Mouse (Mus musculus): ENCODE measurements around the gene Gtf3c2. TPM values are rescaled to one million over a fixed set of nuclear protein-coding genes. Genes with fewer than 3 reads are reported as not detected.

Gene Gtf3c2
- total and polyA plus RNA-seq, 2 experiments from 2014 or later, result 46.4 to 49.0 TPM

DNA sequence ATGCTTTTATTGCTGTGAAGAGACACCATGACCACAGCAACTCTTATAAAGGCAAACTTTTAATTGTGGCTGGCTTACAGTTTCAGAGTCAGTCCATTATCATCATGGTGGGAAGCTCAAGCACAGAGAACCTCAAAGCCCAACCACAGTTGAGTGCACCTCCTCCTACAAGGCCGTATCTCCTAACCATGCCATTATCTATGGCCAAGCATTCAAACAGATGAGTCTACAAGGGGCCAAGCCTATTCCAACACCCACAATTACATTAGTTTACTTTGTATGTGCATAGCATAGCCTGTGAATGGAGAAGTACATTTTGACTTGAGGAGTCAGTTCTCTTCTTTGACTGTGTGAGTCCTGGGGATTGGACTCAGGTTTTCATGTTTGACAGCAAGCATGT, 15.1 kb downstream of the Gtf3c2 start:
- H3K4me3 ChIP-seq (ENCODE audit: low read depth, low read length), result no peak overlapping the region
- no peaks in the 10 kb centered on the region for H3K4me1 ChIP-seq (ENCODE audit: insufficient read depth, low read length)
- peaks cover 63% of the 10 kb centered on the region for H3K36me3 ChIP-seq (ENCODE audit: insufficient read depth, low read length)
- WGBS, result 88% methylated on average over 1 of the region's 1 CpGs
- no peak overlapping the region for H3K27ac ChIP-seq (ENCODE audit: low read depth, low read length)
- TF ChIP-seq CTCF (IDR thresholded peaks at IDR 0.05), result no peak
- H3K4me2 ChIP-seq (ENCODE audit: low read depth, low read length, poor library complexity, severe bottlenecking), result no peak overlapping the region
- H3K27me3 ChIP-seq (ENCODE audit: insufficient read depth, low read length), result no peaks in the 10 kb centered on the region
- no peak for ATAC-seq (ENCODE audit: low FRiP score)
- H3K9me3 ChIP-seq (ENCODE audit: low read length), result no peaks in the 10 kb centered on the region
- no peak overlapping the region for H3K9ac ChIP-seq (replicated peaks; ENCODE audit: low read length, poor library complexity, severe bottlenecking)
- DNase-seq (ENCODE audit: low spot score), result no peak

DNA sequence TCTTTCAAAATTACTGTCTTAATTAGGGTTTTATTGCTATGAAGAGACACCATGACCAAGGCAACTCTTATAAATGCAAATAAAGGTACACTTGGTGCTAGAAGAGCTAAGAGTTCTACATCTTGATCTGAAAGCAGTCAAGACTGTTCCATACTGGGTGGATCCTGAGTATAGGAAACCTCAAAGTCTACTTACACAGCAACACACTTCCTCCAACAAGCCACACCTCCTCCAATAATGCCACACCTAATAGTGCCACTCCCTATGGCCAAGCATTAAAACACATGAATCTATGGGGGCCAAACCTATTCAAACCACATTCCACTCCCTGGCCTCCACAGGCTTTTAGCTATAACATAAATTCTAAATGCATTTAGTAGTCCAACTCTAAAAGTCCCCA, 17.5 kb downstream of the Gtf3c2 start:
- H3K4me2 ChIP-seq (ENCODE audit: low read depth, low read length, poor library complexity, severe bottlenecking), result no peak overlapping the region
- DNase-seq (ENCODE audit: low spot score) (no peak), ATAC-seq (ENCODE audit: low FRiP score) (no peak)
- H3K36me3 ChIP-seq (ENCODE audit: insufficient read depth, low read length), result peaks cover 63% of the 10 kb centered on the region
- no peak overlapping the region for H3K4me3 ChIP-seq (ENCODE audit: low read depth, low read length)
- TF ChIP-seq CTCF (IDR thresholded peaks at IDR 0.05), result no peak
- no peak overlapping the region for H3K27ac ChIP-seq (ENCODE audit: low read depth, low read length)
- no peaks in the 10 kb centered on the region for H3K9me3 ChIP-seq (ENCODE audit: low read length)
- no peak overlapping the region for H3K9ac ChIP-seq (replicated peaks; ENCODE audit: low read length, poor library complexity, severe bottlenecking)
- H3K4me1 ChIP-seq (ENCODE audit: insufficient read depth, low read length), result no peaks in the 10 kb centered on the region
- no peaks in the 10 kb centered on the region for H3K27me3 ChIP-seq (ENCODE audit: insufficient read depth, low read length)

DNA sequence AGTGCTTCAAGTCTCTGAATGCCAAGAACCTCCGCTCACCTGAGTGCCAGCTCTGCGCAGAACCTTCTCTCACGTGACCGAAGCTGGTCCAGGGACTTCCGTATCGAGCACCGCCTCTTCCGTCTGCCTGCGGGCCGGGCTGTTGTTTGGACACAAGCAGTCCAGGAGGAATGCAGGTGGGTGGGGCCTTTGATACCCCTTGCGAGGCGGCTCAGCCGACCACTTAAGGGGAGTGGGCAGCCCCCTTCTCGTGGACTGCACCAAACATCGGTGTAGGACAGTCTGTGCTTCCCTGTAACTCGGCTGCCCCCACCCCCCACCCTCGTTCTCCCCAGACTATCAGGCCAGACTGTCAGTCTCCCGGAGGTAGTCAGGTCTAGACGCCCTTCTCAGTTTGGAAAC, 25.8 kb downstream of the Gtf3c2 start, which contains the start of gene Mpv17:
TSS of gene Mpv17 (minus strand) at position 100 of the 402 bp plus-strand sequence.
- Histone ChIP-seq H3K36me3 (ENCODE audit: insufficient read depth, low read length) (peaks cover 27% of the 10 kb centered on the region), H3K4me3 (ENCODE audit: low read depth, low read length) (peak within 1 kb of the TSS; percentile 61), H3K27ac (ENCODE audit: low read depth, low read length) (peak within 1 kb of the TSS; percentile 72), H3K4me2 (ENCODE audit: low read depth, low read length, poor library complexity, severe bottlenecking) (peak within 1 kb of the TSS; percentile 70), H3K9ac (replicated peaks; ENCODE audit: low read length, poor library complexity, severe bottlenecking) (peak within 1 kb of the TSS; percentile 69), H3K4me1 (ENCODE audit: insufficient read depth, low read length) (peaks cover 5% of the 10 kb centered on the region; the same call in 1 of the 2 replicates), H3K27me3 (ENCODE audit: insufficient read depth, low read length) (no peaks in the 10 kb centered on the region), H3K9me3 (ENCODE audit: low read length) (no peaks in the 10 kb centered on the region)
- DNase-seq (ENCODE audit: low spot score) (peak; percentile 90), ATAC-seq (ENCODE audit: low FRiP score) (peak; percentile 94)
- under 1% methylated on average over 19 of the region's 19 CpGs for WGBS
- TF ChIP-seq CTCF (IDR thresholded peaks at IDR 0.05), result no peak

DNA sequence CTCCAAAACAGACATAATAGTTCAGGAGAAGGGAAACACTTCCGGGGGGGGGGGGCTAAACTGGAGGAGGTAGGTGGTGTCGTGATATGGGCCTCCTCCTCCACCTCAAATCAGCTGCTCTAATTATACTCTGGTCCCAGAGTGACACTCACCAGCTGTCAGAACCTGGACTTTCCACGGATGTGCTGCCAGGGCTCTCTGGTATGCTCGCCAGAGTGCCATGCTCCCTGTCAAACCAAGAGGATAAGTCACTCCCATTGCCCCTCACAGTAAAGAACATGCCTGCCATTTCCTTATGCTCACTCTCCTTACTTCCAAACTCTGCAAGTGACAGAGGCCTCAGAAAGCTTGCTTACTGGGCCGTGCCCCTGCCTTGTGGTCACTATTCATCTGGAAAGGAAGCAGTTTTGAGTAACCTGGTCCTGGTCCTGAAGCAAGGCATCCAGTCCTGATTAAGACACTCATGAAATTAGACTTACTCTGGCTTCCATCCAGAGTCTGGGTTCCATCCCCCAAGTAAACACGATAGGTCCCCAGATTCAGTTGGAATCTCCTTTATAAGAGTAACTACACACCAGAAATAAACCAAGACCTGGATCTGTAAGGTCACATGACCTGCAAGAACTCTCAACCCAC, 26.3 kb downstream of the Gtf3c2 start:
- peaks cover 5% of the 10 kb centered on the region; the same call in 1 of the 2 replicates for H3K4me1 ChIP-seq (ENCODE audit: insufficient read depth, low read length)
- H3K27me3 ChIP-seq (ENCODE audit: insufficient read depth, low read length), result no peaks in the 10 kb centered on the region
- peak overlapping the region; percentile 61 for H3K4me3 ChIP-seq (ENCODE audit: low read depth, low read length)
- peak; percentile 21; the same call in 1 of the 2 replicates for ATAC-seq (ENCODE audit: low FRiP score)
- no peak for DNase-seq (ENCODE audit: low spot score)
- H3K9ac ChIP-seq (replicated peaks; ENCODE audit: low read length, poor library complexity, severe bottlenecking), result peak overlapping the region; percentile 69
- no peaks in the 10 kb centered on the region for H3K9me3 ChIP-seq (ENCODE audit: low read length)
- no peak for TF ChIP-seq CTCF (IDR thresholded peaks at IDR 0.05)
- H3K4me2 ChIP-seq (ENCODE audit: low read depth, low read length, poor library complexity, severe bottlenecking), result peak overlapping the region; percentile 70
- 0 out of 2 replicates have a peak overlapping the region, but pooled peaks have one; percentile 72 for H3K27ac ChIP-seq (ENCODE audit: low read depth, low read length)
- 35% methylated on average over 6 of the region's 6 CpGs for WGBS
- H3K36me3 ChIP-seq (ENCODE audit: insufficient read depth, low read length), result peaks cover 22% of the 10 kb centered on the region

DNA sequence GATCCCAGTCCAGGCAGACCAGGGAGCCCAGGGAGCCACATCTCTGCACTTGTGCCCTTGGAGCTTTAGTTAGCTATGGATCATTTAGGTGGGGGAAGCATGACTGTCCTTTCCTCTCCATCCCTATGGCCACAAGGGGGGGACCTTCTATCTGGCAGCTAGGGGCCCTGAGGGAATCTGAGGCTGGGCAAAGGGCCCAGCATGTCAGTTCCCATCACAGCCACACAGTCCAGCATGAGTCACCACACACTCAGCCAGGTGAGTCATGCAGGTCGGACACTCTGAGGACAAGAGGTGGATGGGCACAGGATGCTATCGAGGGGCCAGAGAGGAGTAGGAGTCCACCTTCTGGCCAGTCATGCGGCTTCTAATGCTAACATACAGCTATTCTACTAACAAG, 28.2 kb downstream of the Gtf3c2 start:
- no peaks in the 10 kb centered on the region for H3K27me3 ChIP-seq (ENCODE audit: insufficient read depth, low read length)
- H3K9ac ChIP-seq (replicated peaks; ENCODE audit: low read length, poor library complexity, severe bottlenecking), result no peak overlapping the region
- no peak overlapping the region for H3K4me3 ChIP-seq (ENCODE audit: low read depth, low read length)
- DNase-seq (ENCODE audit: low spot score) (no peak), ATAC-seq (ENCODE audit: low FRiP score) (no peak)
- peaks cover 5% of the 10 kb centered on the region; the same call in 1 of the 2 replicates for H3K36me3 ChIP-seq (ENCODE audit: insufficient read depth, low read length)
- H3K4me2 ChIP-seq (ENCODE audit: low read depth, low read length, poor library complexity, severe bottlenecking), result no peak overlapping the region
- H3K27ac ChIP-seq (ENCODE audit: low read depth, low read length), result no peak overlapping the region
- H3K4me1 ChIP-seq (ENCODE audit: insufficient read depth, low read length), result peaks cover 5% of the 10 kb centered on the region; the same call in 1 of the 2 replicates
- 89% methylated on average over 3 of the region's 3 CpGs for WGBS
- H3K9me3 ChIP-seq (ENCODE audit: low read length), result no peaks in the 10 kb centered on the region
- TF ChIP-seq CTCF (IDR thresholded peaks at IDR 0.05), result no peak

DNA sequence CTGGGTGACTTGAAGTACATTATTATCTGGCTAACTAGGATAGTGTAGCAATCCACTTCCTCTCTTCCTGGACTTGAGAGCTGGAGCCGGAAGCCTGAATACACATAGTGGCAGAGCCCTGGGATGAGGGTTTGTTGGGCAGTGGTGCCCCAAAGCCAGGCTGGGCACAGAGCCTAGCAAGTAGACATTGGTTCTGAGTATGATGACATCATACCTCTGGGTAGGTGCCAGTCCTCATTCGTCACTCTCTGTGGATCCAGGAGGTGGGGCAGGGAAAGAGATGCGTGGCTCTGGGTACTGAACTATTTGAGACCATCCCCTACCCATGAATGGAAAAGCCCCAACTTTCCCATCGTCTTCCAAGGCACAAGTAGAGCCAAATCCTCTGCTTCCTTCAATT, 30.2 kb downstream of the Gtf3c2 start:
- no peak for TF ChIP-seq CTCF (IDR thresholded peaks at IDR 0.05)
- H3K27me3 ChIP-seq (ENCODE audit: insufficient read depth, low read length), result no peaks in the 10 kb centered on the region
- no peaks in the 10 kb centered on the region for H3K9me3 ChIP-seq (ENCODE audit: low read length)
- H3K9ac ChIP-seq (replicated peaks; ENCODE audit: low read length, poor library complexity, severe bottlenecking), result no peak overlapping the region
- 0 out of 2 replicates have a peak, but pooled peaks cover 2% of the 10 kb centered on the region for H3K36me3 ChIP-seq (ENCODE audit: insufficient read depth, low read length)
- H3K4me1 ChIP-seq (ENCODE audit: insufficient read depth, low read length), result peaks cover 5% of the 10 kb centered on the region; the same call in 1 of the 2 replicates
- ATAC-seq (ENCODE audit: low FRiP score) (no peak), DNase-seq (ENCODE audit: low spot score) (no peak)
- H3K4me3 ChIP-seq (ENCODE audit: low read depth, low read length), result no peak overlapping the region
- 92% methylated on average over 4 of the region's 4 CpGs for WGBS
- no peak overlapping the region for H3K27ac ChIP-seq (ENCODE audit: low read depth, low read length)
- H3K4me2 ChIP-seq (ENCODE audit: low read depth, low read length, poor library complexity, severe bottlenecking), result no peak overlapping the region

All from midbrain, postnatal 0 days (tissue).